ENCODE assay signal across 17 mouse cellular contexts in the genomic region with DNA sequence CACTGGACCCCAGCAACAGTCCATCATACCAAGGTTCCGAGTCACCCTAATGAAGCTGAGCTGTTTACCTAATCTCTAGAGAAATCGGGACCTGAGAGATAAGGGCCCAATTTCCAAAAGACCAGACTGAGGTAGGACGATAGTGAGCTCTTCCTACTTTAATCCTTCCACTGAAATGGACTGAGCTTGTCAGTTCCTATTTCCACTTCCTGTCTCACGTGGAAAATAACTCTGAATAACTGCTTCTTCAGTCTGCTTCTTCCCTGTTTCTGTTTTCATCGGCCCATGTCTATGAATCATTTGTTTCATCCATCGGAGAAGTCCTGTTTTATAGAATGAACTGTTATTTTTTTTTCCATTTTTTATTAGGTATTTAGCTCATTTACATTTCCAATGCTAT.
"Had no signal": no experiment of that assay in that cellular context is flagged by ENCODE, and none has a peak within 500 bp of the region (broad histone marks: within the 10 kb centered on the region; RNA-seq: fewer than 3 reads in every experiment).

No protein-coding gene starts in this region.

- H3K9ac ChIP-seq: liver, postnatal 0 days; lung, embryonic 15.5 days; midbrain, embryonic 13.5 days; midbrain, embryonic 15.5 days; neural tube, embryonic 12.5 days; stomach, embryonic 15.5 days had no signal

- DNase-seq: liver, postnatal 0 days; lung, adult 2 months; lung, postnatal 14 days; lung, postnatal 36 days; right cerebral cortex, postnatal 14 days; thymus, adult 2 months; thymus, postnatal 25 days; thymus, postnatal 4 days had no signal

- H3K4me2 ChIP-seq: lung, embryonic 15.5 days; midbrain, embryonic 11.5 days; midbrain, embryonic 13.5 days; midbrain, embryonic 15.5 days; neural tube, embryonic 12.5 days; stomach, embryonic 15.5 days had no signal

- H3K27me3 ChIP-seq: lung, embryonic 15.5 days; megakaryocyte, embryonic 14.5 days; midbrain, embryonic 13.5 days; midbrain, embryonic 15.5 days; neural tube, embryonic 12.5 days; stomach, embryonic 15.5 days had no signal

- H3K9me3 ChIP-seq: lung, embryonic 15.5 days; megakaryocyte, embryonic 14.5 days; midbrain, embryonic 13.5 days; midbrain, embryonic 15.5 days; neural tube, embryonic 12.5 days; stomach, embryonic 15.5 days had no signal

- H3K4me1 ChIP-seq: lung, embryonic 15.5 days; stomach, embryonic 15.5 days had no signal

- ATAC-seq: liver, postnatal 0 days; lung, postnatal 0 days; midbrain, embryonic 13.5 days; midbrain, embryonic 15.5 days had no signal

- H3K27ac ChIP-seq: lung, embryonic 15.5 days; midbrain, embryonic 13.5 days; midbrain, embryonic 15.5 days; neural tube, embryonic 12.5 days; stomach, embryonic 15.5 days; stomach, postnatal 0 days had no signal

- H3K36me3 ChIP-seq: lung, embryonic 15.5 days; midbrain, embryonic 13.5 days; midbrain, embryonic 15.5 days; neural tube, embryonic 12.5 days; stomach, embryonic 15.5 days had no signal

- H3K4me3 ChIP-seq: lung, embryonic 15.5 days; megakaryocyte, embryonic 14.5 days; midbrain, embryonic 13.5 days; midbrain, embryonic 15.5 days; neural tube, embryonic 12.5 days; stomach, embryonic 15.5 days had no signal
